Mouse (Mus musculus) heart, embryonic 11.5 days (tissue): ENCODE measurements around the gene Bhlha9. TPM values are rescaled to one million over a fixed set of nuclear protein-coding genes. Genes with fewer than 3 reads are reported as not detected.

Source experiments
- ATAC-seq: fragments of 200-750 bp; cut with Nextera tagmentation; replicated peaks from 2 replicates; pipeline ENCODE4 v1.8.0; 2017; ENCODE audit warnings: moderate library complexity; ENCODE audit not compliant: insufficient number of reproducible peaks, low FRiP score, low TSS enrichment
- H3K27ac ChIP-seq: fragments of 300-500 bp; sonication (generic); 2 replicates; pipeline ENCODE4 v1.5.1; 2014; ENCODE audit warnings: mild to moderate bottlenecking, low read depth, low read length
- H3K27me3 ChIP-seq: fragments of 300-500 bp; sonication (generic); 2 replicates; pipeline ENCODE4 v1.6.1; 2014; ENCODE audit warnings: mild to moderate bottlenecking, low read length, mixed read lengths; ENCODE audit not compliant: control insufficient read depth, insufficient read depth
- H3K36me3 ChIP-seq: fragments of 300-500 bp; sonication (generic); 2 replicates; pipeline ENCODE4 v1.6.1; 2014; ENCODE audit warnings: mild to moderate bottlenecking, low read length, moderate library complexity, mixed read lengths; ENCODE audit not compliant: control insufficient read depth, insufficient read depth
- H3K4me1 ChIP-seq: fragments of 300-500 bp; sonication (generic); 2 replicates; pipeline ENCODE4 v1.6.1; 2014; ENCODE audit warnings: low read length; ENCODE audit not compliant: control insufficient read depth, insufficient read depth
- H3K4me2 ChIP-seq: fragments of 300-500 bp; sonication (generic); 2 replicates; pipeline ENCODE4 v1.6.1; 2014; ENCODE audit warnings: mild to moderate bottlenecking, moderate library complexity
- H3K4me3 ChIP-seq: fragments of 300-500 bp; sonication (generic); 2 replicates; pipeline ENCODE4 v1.5.1; 2014; ENCODE audit warnings: low read depth, low read length
- H3K9ac ChIP-seq: fragments of 300-500 bp; sonication (generic); 2 replicates; pipeline ENCODE4 v1.6.1; 2014; ENCODE audit warnings: mild to moderate bottlenecking, low read depth, low read length, moderate library complexity
- H3K9me3 ChIP-seq: fragments of 300-500 bp; sonication (generic); replicated peaks from 2 replicates; pipeline ENCODE4 v1.6.1; 2016; ENCODE audit warnings: low read length; ENCODE audit not compliant: control insufficient read depth
- WGBS: fragments of 180-500 bp; shearing (Covaris S2); extraction: QIAGEN DNeasy Blood & Tissue Kit; methylation state at CpG from one replicate; pipeline ENCODE4 v1.1.7; 2014; ENCODE audit not compliant: insufficient replicate concordance; 5-methylcytosine and 5-hydroxymethylcytosine counted together
- polyA plus RNA-seq: library from polyadenylated mRNA; unstranded; fragments of >200 nt; fragmentation: Nextera tagmentation; extraction: Ambion mirVana; gene quantifications from 2 replicates; pipeline ENCODE4 v1.2.1, GENCODE M21; 2014

The Bhlha9 gene
- polyA plus RNA-seq, 1 experiment from 2014 or later, result 0.17 TPM

DNA sequence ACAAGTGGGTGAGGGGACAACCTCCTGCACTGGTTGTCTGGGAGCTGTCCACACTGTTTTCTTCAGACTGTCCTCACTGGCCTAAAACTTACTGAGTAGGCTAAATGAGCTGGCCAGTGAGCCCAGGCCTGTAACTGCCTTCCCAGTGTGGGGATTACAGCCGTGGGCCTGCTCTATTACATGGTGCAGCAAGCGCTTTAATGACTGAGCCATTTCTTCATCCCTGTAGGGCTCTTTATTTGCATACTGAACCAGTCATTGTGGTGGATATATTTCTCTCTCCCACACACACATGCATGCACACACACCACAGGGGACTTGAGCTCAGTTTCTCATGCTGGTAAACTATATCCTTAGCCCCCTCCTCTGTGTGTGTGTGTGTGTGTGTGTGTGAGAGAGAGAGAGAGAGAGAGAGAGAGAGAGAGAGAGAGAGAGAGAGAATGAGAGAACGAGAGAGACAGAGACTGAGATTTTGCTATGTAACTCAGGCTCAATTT lies 19.4 kb upstream of the Bhlha9 start:
- WGBS, result 62% methylated on average over 3 of the region's 3 CpGs
- Histone ChIP-seq H3K27me3 (no peaks in the 10 kb centered on the region), H3K4me3 (no peak overlapping the region), H3K36me3 (no peaks in the 10 kb centered on the region), H3K9ac (no peak overlapping the region), H3K4me1 (no peaks in the 10 kb centered on the region), H3K27ac (no peak overlapping the region), H3K4me2 (no peak overlapping the region), H3K9me3 (no peaks in the 10 kb centered on the region)
- ATAC-seq, result no peak

GRCm38 (mm10) chr11:76655106-76655505 lies 17.2 kb upstream of the Bhlha9 start:
- Histone ChIP-seq H3K4me1 (no peaks in the 10 kb centered on the region), H3K9me3 (no peaks in the 10 kb centered on the region), H3K4me3 (no peak overlapping the region), H3K9ac (no peak overlapping the region), H3K36me3 (no peaks in the 10 kb centered on the region), H3K27me3 (no peaks in the 10 kb centered on the region), H3K4me2 (peak overlapping the region; percentile 52), H3K27ac (no peak overlapping the region)
- ATAC-seq, result no peak
- 6% methylated on average over 10 of the region's 10 CpGs for WGBS

- Histone ChIP-seq H3K9me3 (no peaks in the 10 kb centered on the region), H3K4me3 (no peak overlapping the region), H3K27me3 (no peaks in the 10 kb centered on the region), H3K27ac (no peak overlapping the region), H3K4me1 (no peaks in the 10 kb centered on the region), H3K36me3 (no peaks in the 10 kb centered on the region), H3K9ac (no peak overlapping the region), H3K4me2 (no peak overlapping the region)
- ATAC-seq, result no peak
- WGBS, result 43% methylated on average over 4 of the region's 4 CpGs
These were observed 14.8 kb upstream of the Bhlha9 start for GRCm38 (mm10) chr11:76657450-76657970.

DNA sequence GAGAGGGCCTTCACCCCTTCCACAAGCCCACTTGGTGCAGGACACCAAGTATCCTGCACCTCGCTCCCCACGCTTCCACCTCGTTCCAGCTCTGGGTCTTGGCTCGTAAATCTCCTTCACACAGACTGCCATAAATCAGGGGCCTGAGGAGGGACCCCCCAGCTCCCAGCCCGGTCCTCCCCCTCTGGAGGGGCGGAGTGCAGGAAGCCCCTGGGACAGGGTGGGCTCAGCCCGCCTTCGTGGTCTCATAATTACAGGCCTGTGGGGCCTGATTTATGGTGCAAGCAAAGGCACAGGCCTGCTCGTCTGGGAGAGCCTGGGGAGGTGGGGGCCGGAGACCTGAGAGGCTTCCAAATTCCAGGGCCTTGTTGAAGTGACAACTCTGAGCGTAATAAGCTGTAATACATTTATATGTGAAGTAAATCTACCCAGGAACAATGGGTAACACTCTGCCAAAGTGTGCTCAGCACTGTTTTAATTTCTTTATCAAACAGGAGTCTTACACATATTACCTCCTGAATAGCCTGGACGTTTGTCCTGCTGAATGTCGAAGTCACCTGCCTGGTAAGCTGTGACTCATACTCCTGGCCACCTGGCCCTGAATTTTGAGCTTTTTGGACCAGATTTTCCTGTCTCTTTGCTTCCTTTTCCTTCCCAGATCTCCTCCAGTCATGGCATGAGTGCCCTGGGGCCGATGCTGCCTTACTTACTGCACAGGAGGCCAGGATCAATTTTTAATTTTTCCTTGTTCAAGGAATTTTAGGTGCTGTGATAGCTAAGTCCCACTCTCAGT lies 12.9 kb upstream of the Bhlha9 start:
- Histone ChIP-seq H3K27me3 (no peaks in the 10 kb centered on the region), H3K27ac (no peak overlapping the region), H3K4me2 (no peak overlapping the region), H3K9ac (no peak overlapping the region), H3K4me1 (no peaks in the 10 kb centered on the region), H3K4me3 (no peak overlapping the region), H3K9me3 (no peaks in the 10 kb centered on the region), H3K36me3 (no peaks in the 10 kb centered on the region)
- WGBS, result 76% methylated on average over 14 of the region's 14 CpGs
- ATAC-seq, result no peak

- Histone ChIP-seq H3K9ac (no peak overlapping the region), H3K4me1 (0 out of 2 replicates have a peak, but pooled peaks cover 2% of the 10 kb centered on the region), H3K27me3 (peaks cover 25% of the 10 kb centered on the region), H3K9me3 (no peaks in the 10 kb centered on the region), H3K27ac (no peak overlapping the region), H3K4me3 (no peak overlapping the region), H3K36me3 (no peaks in the 10 kb centered on the region), H3K4me2 (no peak overlapping the region)
- ATAC-seq, result no peak
- 38% methylated on average over 7 of the region's 7 CpGs for WGBS
These were observed 10.3 kb upstream of the Bhlha9 start for GRCm38 (mm10) chr11:76661790-76662468.

DNA sequence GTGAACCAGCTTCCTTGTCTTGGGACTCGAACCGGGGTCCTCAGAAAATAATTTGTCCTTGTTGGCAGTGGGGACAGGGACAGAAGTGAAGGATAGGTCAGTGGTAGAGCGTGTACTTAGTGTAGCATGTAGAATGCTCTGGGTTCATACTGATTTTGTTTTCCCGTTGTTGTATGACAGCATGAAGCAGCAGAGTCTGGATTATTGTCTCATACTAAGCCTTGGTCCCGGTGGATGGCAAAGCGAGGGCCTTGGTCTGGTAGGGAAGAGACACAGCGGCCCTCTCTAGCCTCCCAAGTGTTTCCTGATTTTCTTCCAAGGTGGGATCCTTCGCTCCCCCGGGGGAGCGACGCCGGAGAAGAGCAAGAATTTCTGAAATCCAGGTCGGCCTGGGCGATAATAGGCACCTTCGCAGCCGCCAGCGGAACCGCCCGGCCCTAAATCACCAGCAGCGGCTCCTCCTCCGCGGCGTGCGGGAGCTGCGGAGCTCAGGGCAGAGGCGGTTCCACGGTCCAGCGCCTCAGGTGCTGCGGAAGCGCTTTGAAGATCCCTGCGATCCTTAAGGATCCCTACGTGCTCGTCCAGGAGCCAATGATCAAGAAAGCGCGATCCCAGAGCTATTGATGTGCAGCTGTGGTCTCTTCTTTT lies 6.1 kb upstream of the Bhlha9 start:
- no peak for ATAC-seq
- 7% methylated on average over 35 of the region's 35 CpGs for WGBS
- no peak overlapping the region for H3K9ac ChIP-seq

GRCm38 (mm10) chr11:76667807-76668206 lies 4.5 kb upstream of the Bhlha9 start:
- no peak for ATAC-seq
- Histone ChIP-seq H3K4me3 (no peak overlapping the region), H3K9me3 (no peaks in the 10 kb centered on the region), H3K27ac (no peak overlapping the region), H3K4me1 (peaks cover 6% of the 10 kb centered on the region), H3K27me3 (peaks cover 69% of the 10 kb centered on the region), H3K4me2 (no peak overlapping the region), H3K9ac (no peak overlapping the region), H3K36me3 (no peaks in the 10 kb centered on the region)
- WGBS, result 18% methylated on average over 4 of the region's 4 CpGs

More for the DNA sequence above, 6.1 kb upstream of the Bhlha9 start:
- Histone ChIP-seq H3K36me3 (no peaks in the 10 kb centered on the region), H3K4me1 (0 out of 2 replicates have a peak, but pooled peaks cover 2% of the 10 kb centered on the region), H3K9me3 (no peaks in the 10 kb centered on the region), H3K4me2 (peak overlapping the region; percentile 63), H3K27me3 (peaks cover 53% of the 10 kb centered on the region), H3K27ac (no peak overlapping the region), H3K4me3 (peak overlapping the region; percentile 38)

- H3K4me3 ChIP-seq, result peak overlapping the region; percentile 37
- 3% methylated on average over 64 of the region's 64 CpGs for WGBS
- peaks cover 61% of the 10 kb centered on the region for H3K27me3 ChIP-seq
- peaks cover 7% of the 10 kb centered on the region for H3K4me1 ChIP-seq
- 0 out of 2 replicates have a peak overlapping the region, but pooled peaks have one; percentile 35 for H3K9ac ChIP-seq
- no peak overlapping the region for H3K27ac ChIP-seq
- H3K36me3 ChIP-seq, result no peaks in the 10 kb centered on the region
- no peaks in the 10 kb centered on the region for H3K9me3 ChIP-seq
- ATAC-seq, result no peak
- peak overlapping the region; percentile 73 for H3K4me2 ChIP-seq
These were observed 503 bp downstream of the Bhlha9 start for GRCm38 (mm10) chr11:76672561-76673384.
